In the genomic region with DNA sequence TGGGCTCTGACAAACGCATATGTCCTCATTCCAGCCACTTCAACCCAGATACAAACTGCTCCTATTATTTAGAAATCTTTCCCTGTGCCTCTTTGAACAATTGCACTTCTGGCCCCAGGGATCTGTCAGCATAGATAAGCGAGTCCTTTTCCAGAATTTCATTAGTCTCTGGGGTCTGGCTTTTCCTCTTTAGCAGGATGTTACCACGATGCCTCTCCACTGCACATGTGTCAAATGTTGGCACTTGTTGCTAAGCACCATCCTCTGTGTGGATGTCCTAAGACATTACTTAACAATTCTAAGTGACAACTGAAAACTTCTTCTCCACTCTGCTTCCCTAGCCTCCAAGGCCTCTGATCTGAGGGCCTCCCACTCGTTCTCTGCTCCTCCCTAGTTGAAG, we compare ENCODE assay signal across 23 mouse cellular contexts. TPM values are rescaled to one million over a fixed set of nuclear protein-coding genes. Genes with fewer than 3 reads are reported as not detected.
DNase-seq lines count a peak whose midpoint lies in the region; ATAC-seq and TF ChIP-seq lines count a peak whose summit lies in the region.
"Had no signal": no experiment of that assay in that cellular context is flagged by ENCODE, and none has a peak within 500 bp of the region (broad histone marks: within the 10 kb centered on the region; RNA-seq: fewer than 3 reads in every experiment).

No protein-coding gene starts in this region.

- H3K4me3 ChIP-seq in heart, adult 2 months, result no peak overlapping the region
- H3K4me3 ChIP-seq in kidney, embryonic 15.5 days (replicated peaks), result no peak overlapping the region
- H3K4me3 ChIP-seq in stomach, embryonic 16.5 days (replicated peaks; ENCODE audit: low read length), result no peak overlapping the region
- no peak overlapping the region for H3K4me3 ChIP-seq in stomach, postnatal 0 days (ENCODE audit: low read depth, low read length)
- H3K4me3 ChIP-seq in olfactory bulb, adult 2 months (ENCODE audit: insufficient read depth, low read depth, low read length), result no peak overlapping the region
- H3K4me3 ChIP-seq: erythroblast, embryonic 14.5 days; forebrain, embryonic 13.5 days; hindbrain, embryonic 12.5 days had no signal

- H3K27me3 ChIP-seq in heart, adult 2 months (ENCODE audit: control insufficient read depth, insufficient read depth, low read length), result no peaks in the 10 kb centered on the region
- H3K27me3 ChIP-seq in kidney, embryonic 15.5 days, result no peaks in the 10 kb centered on the region
- no peaks in the 10 kb centered on the region for H3K27me3 ChIP-seq in stomach, embryonic 16.5 days (ENCODE audit: control insufficient read depth, insufficient read depth, low read length)
- no peaks in the 10 kb centered on the region for H3K27me3 ChIP-seq in stomach, postnatal 0 days (ENCODE audit: control insufficient read depth, insufficient read depth, low read length)

- no peak for TF ChIP-seq CTCF in heart, adult 2 months (IDR thresholded peaks at IDR 0.05)
- TF ChIP-seq CTCF in stomach, postnatal 0 days (IDR thresholded peaks at IDR 0.05; ENCODE audit: low read depth), result no peak
- TF ChIP-seq CTCF in olfactory bulb, adult 2 months (IDR thresholded peaks at IDR 0.05; ENCODE audit: insufficient read depth, low read depth, low read length), result no peak

- H3K36me3 ChIP-seq in heart, adult 2 months (ENCODE audit: control insufficient read depth, insufficient read depth, low read length), result peaks cover 4% of the 10 kb centered on the region; the same call in 1 of the 2 replicates
- no peaks in the 10 kb centered on the region for H3K36me3 ChIP-seq in kidney, embryonic 15.5 days
- no peaks in the 10 kb centered on the region for H3K36me3 ChIP-seq in stomach, embryonic 16.5 days (ENCODE audit: control insufficient read depth, insufficient read depth, low read length)
- H3K36me3 ChIP-seq in stomach, postnatal 0 days (ENCODE audit: control insufficient read depth, insufficient read depth, low read length), result no peaks in the 10 kb centered on the region
- H3K36me3 ChIP-seq: hindbrain, embryonic 12.5 days had no signal

- H3K9ac ChIP-seq in heart, adult 2 months (ENCODE audit: low read depth, low read length), result no peak overlapping the region
- H3K9ac ChIP-seq in kidney, embryonic 15.5 days, result no peak overlapping the region
- H3K9ac ChIP-seq in stomach, embryonic 16.5 days (ENCODE audit: low read length), result no peak overlapping the region
- no peak overlapping the region for H3K9ac ChIP-seq in stomach, postnatal 0 days (ENCODE audit: low read length)
- H3K9ac ChIP-seq: forebrain, embryonic 13.5 days; hindbrain, embryonic 12.5 days had no signal

- H3K27ac ChIP-seq in heart, adult 2 months, result peak overlapping the region; percentile 49
- peak overlapping the region; percentile 59 for H3K27ac ChIP-seq in kidney, embryonic 15.5 days
- peak overlapping the region; percentile 31; the same call in 1 of the 2 replicates for H3K27ac ChIP-seq in stomach, embryonic 16.5 days (ENCODE audit: low read length)
- H3K27ac ChIP-seq in stomach, postnatal 0 days (replicated peaks), result no peak overlapping the region
- H3K27ac ChIP-seq in olfactory bulb, adult 2 months (ENCODE audit: insufficient read depth, low read depth, low read length), result 0 out of 2 replicates have a peak overlapping the region, but pooled peaks have one; percentile 31
- H3K27ac ChIP-seq: forebrain, embryonic 13.5 days; hindbrain, embryonic 12.5 days; macrophage had no signal

- intact Hi-C loops in heart, adult 2 months (cut with DNase I), result loop anchor here (5.0 kb wide), 1 partner anchor 149 kb away; no protein-coding TSS in a partner anchor
- intact Hi-C loops in heart, postnatal 10 days (cut with DNase I), result no loop called here

- H3K9me3 ChIP-seq in kidney, embryonic 15.5 days (replicated peaks), result no peaks in the 10 kb centered on the region
- no peaks in the 10 kb centered on the region for H3K9me3 ChIP-seq in stomach, embryonic 16.5 days (replicated peaks; ENCODE audit: control insufficient read depth, low read length)
- H3K9me3 ChIP-seq in stomach, postnatal 0 days (ENCODE audit: control insufficient read depth, low read length), result no peaks in the 10 kb centered on the region
- H3K9me3 ChIP-seq: forebrain, embryonic 13.5 days; hindbrain, embryonic 12.5 days had no signal

- H3K4me2 ChIP-seq in kidney, embryonic 15.5 days, result no peak overlapping the region
- H3K4me2 ChIP-seq in stomach, embryonic 16.5 days (ENCODE audit: low read depth, low read length), result no peak overlapping the region
- no peak overlapping the region for H3K4me2 ChIP-seq in stomach, postnatal 0 days (replicated peaks; ENCODE audit: low read depth)
- H3K4me2 ChIP-seq: forebrain, embryonic 13.5 days; hindbrain, embryonic 12.5 days; midbrain, embryonic 11.5 days had no signal

- DNase-seq in heart, adult 2 months, result no peak
- DNase-seq in heart, postnatal 10 days, result no peak
- no peak for DNase-seq in kidney, postnatal 10 days
- no peak for DNase-seq in stomach, postnatal 0 days (ENCODE audit: low spot score)
- DNase-seq in thymus, postnatal 0 days (ENCODE audit: low spot score), result no peak
- DNase-seq: adrenal gland, postnatal 36 days; cerebellum, adult 2 months; gastrocnemius, postnatal 14 days; kidney, adult 8-10 months; lung, adult 18-20 months; thymus, postnatal 36 days had no signal

- 29% methylated on average over 4 of the region's 4 CpGs for WGBS in heart, adult 2 months
- 42% methylated on average over 4 of the region's 4 CpGs for WGBS in kidney, embryonic 15.5 days
- 40% methylated on average over 4 of the region's 4 CpGs for whole genome bisulfite sequencing in stomach, embryonic 16.5 days
- 41% methylated on average over 4 of the region's 4 CpGs for WGBS in stomach, postnatal 0 days
- WGBS in olfactory bulb, adult 2 months, result 52% methylated on average over 4 of the region's 4 CpGs

- H3K4me1 ChIP-seq in heart, adult 2 months (ENCODE audit: control insufficient read depth, insufficient read depth, low read length), result peaks cover 14% of the 10 kb centered on the region
- H3K4me1 ChIP-seq in kidney, embryonic 15.5 days, result peaks cover 29% of the 10 kb centered on the region
- peaks cover 24% of the 10 kb centered on the region for H3K4me1 ChIP-seq in stomach, embryonic 16.5 days (ENCODE audit: control insufficient read depth, insufficient read depth, low read length)
- peaks cover 8% of the 10 kb centered on the region; the same call in 1 of the 2 replicates for H3K4me1 ChIP-seq in stomach, postnatal 0 days (replicated peaks; ENCODE audit: control insufficient read depth, insufficient read depth)
- H3K4me1 ChIP-seq in olfactory bulb, adult 2 months (ENCODE audit: control insufficient read depth, insufficient read depth, low read length), result peaks cover 18% of the 10 kb centered on the region

- no peaks in the 10 kb centered on the region for H3K79me2 ChIP-seq in heart, adult 2 months (replicated peaks; ENCODE audit: control insufficient read depth, insufficient read depth, low read length)

- no peak for ATAC-seq in kidney, embryonic 15.5 days (replicated peaks; ENCODE audit: low FRiP score)
- no peak for ATAC-seq in stomach, embryonic 16.5 days (ENCODE audit: insufficient read depth, low FRiP score)
- no peak for ATAC-seq in stomach, postnatal 0 days (ENCODE audit: low FRiP score, low TSS enrichment)
- ATAC-seq: forebrain, embryonic 13.5 days had no signal

- TF ChIP-seq EP300 in heart, adult 2 months (IDR thresholded peaks at IDR 0.05; ENCODE audit: insufficient read depth, low read depth, low read length), result no peak
- TF ChIP-seq EP300 in stomach, postnatal 0 days (optimal IDR thresholded peaks at IDR 0.05), result no peak

- no peak for TF ChIP-seq POLR2A in heart, adult 2 months (IDR thresholded peaks at IDR 0.05; ENCODE audit: insufficient read depth, low read depth, low read length)
- no peak for TF ChIP-seq POLR2A in olfactory bulb, adult 2 months (IDR thresholded peaks at IDR 0.05; ENCODE audit: insufficient read depth, low read depth, low read length)

RNA-seq across cellular contexts. Expression of gene Epha1, which starts 2.9 kb away (rescaled TPM):
- total RNA-seq in heart, adult 2 months (2021), result under 1 TPM; 0.14 to 0.16 TPM
- polyA plus RNA-seq in heart, adult 2 months (2012; rRNA removed), result 0.50 and 0.94 TPM in 2 replicates
- under 1 TPM; 0.60 to 0.72 TPM for total RNA-seq in heart, postnatal 10 days (2021)
- 7.5 and 8.5 TPM in 2 replicates for polyA plus RNA-seq in kidney, embryonic 15.5 days (2015; fragmentation: Nextera tagmentation; extraction: Ambion mirVana)
- 25.5 and 31.3 TPM in 2 replicates for polyA plus RNA-seq in stomach, embryonic 16.5 days (2015; fragmentation: Nextera tagmentation; extraction: Ambion mirVana)
- 19.9 and 20.1 TPM in 2 replicates for polyA plus RNA-seq in stomach, postnatal 0 days (2015; fragmentation: Nextera tagmentation; extraction: Ambion mirVana)
- polyA plus RNA-seq in olfactory bulb, adult 2 months (2012; ENCODE audit: insufficient read depth, insufficient read length, low replicate concordance, missing spikeins), result not detected in 2 replicates
- polyA plus RNA-seq in thymus, postnatal 0 days (2015; fragmentation: Nextera tagmentation; extraction: Ambion mirVana), result 4.0 and 4.3 TPM in 2 replicates
- polyA plus RNA-seq: macrophage had no signal

RNA-seq across cellular contexts. Expression of gene Tas2r143, which starts 24.0 kb away (rescaled TPM):
- total RNA-seq in heart, adult 2 months (2021), result not detected
- 0.20 and 0.29 TPM in 2 replicates for polyA plus RNA-seq in heart, adult 2 months (2012; rRNA removed)
- not detected for total RNA-seq in heart, postnatal 10 days (2021)
- not detected in 2 replicates for polyA plus RNA-seq in kidney, embryonic 15.5 days (2015; fragmentation: Nextera tagmentation; extraction: Ambion mirVana)
- not detected in 2 replicates for polyA plus RNA-seq in stomach, embryonic 16.5 days (2015; fragmentation: Nextera tagmentation; extraction: Ambion mirVana)
- not detected in 2 replicates for polyA plus RNA-seq in stomach, postnatal 0 days (2015; fragmentation: Nextera tagmentation; extraction: Ambion mirVana)
- not detected in 2 replicates for polyA plus RNA-seq in olfactory bulb, adult 2 months (2012; ENCODE audit: insufficient read depth, insufficient read length, low replicate concordance, missing spikeins)
- polyA plus RNA-seq in thymus, postnatal 0 days (2015; fragmentation: Nextera tagmentation; extraction: Ambion mirVana), result not detected in 2 replicates
- total RNA-seq: layer of hippocampus, adult 8-10 months; left cerebral cortex, postnatal 25 days had no signal
- polyA plus RNA-seq: embryonic facial prominence, embryonic 11.5 days; erythroblast, embryonic 14.5 days; forebrain, embryonic 13.5 days; hindbrain, embryonic 12.5 days; macrophage; midbrain, embryonic 11.5 days; neural tube, embryonic 11.5 days had no signal

RNA-seq across cellular contexts. Expression of gene Zyx, which starts 26.6 kb away (rescaled TPM):
- 10 to 100 TPM; 45.8 to 60.2 TPM for total RNA-seq in heart, adult 2 months (2021)
- polyA plus RNA-seq in heart, adult 2 months (2012; rRNA removed), result 77.7 and 110 TPM in 2 replicates
- 100 to 1,000 TPM; 104 to 121 TPM for total RNA-seq in heart, postnatal 10 days (2021)
- polyA plus RNA-seq in kidney, embryonic 15.5 days (2015; fragmentation: Nextera tagmentation; extraction: Ambion mirVana), result 102 and 127 TPM in 2 replicates
- polyA plus RNA-seq in stomach, embryonic 16.5 days (2015; fragmentation: Nextera tagmentation; extraction: Ambion mirVana), result 99.0 and 107 TPM in 2 replicates
- 60.5 and 68.0 TPM in 2 replicates for polyA plus RNA-seq in stomach, postnatal 0 days (2015; fragmentation: Nextera tagmentation; extraction: Ambion mirVana)
- not detected in 2 replicates for polyA plus RNA-seq in olfactory bulb, adult 2 months (2012; ENCODE audit: insufficient read depth, insufficient read length, low replicate concordance, missing spikeins)
- polyA plus RNA-seq in thymus, postnatal 0 days (2015; fragmentation: Nextera tagmentation; extraction: Ambion mirVana), result 60.7 and 64.4 TPM in 2 replicates

RNA-seq across cellular contexts. Expression of gene Tas2r135, which starts 29.2 kb away (rescaled TPM):
- under 1 TPM in 1 of 2 experiments, not detected in 1; 0.27 TPM for total RNA-seq in heart, adult 2 months (2021)
- not detected in 2 replicates for polyA plus RNA-seq in heart, adult 2 months (2012; rRNA removed)
- under 1 TPM; 0.25 to 0.31 TPM for total RNA-seq in heart, postnatal 10 days (2021)
- polyA plus RNA-seq in kidney, embryonic 15.5 days (2015; fragmentation: Nextera tagmentation; extraction: Ambion mirVana), result not detected in 2 replicates
- polyA plus RNA-seq in stomach, embryonic 16.5 days (2015; fragmentation: Nextera tagmentation; extraction: Ambion mirVana), result not detected in 2 replicates
- polyA plus RNA-seq in stomach, postnatal 0 days (2015; fragmentation: Nextera tagmentation; extraction: Ambion mirVana), result not detected in 2 replicates
- polyA plus RNA-seq in olfactory bulb, adult 2 months (2012; ENCODE audit: insufficient read depth, insufficient read length, low replicate concordance, missing spikeins), result not detected in 2 replicates
- polyA plus RNA-seq in thymus, postnatal 0 days (2015; fragmentation: Nextera tagmentation; extraction: Ambion mirVana), result not detected in 2 replicates
- total RNA-seq: gastrocnemius, postnatal 14 days; left cerebral cortex, postnatal 25 days had no signal
- polyA plus RNA-seq: embryonic facial prominence, embryonic 11.5 days; erythroblast, embryonic 14.5 days; forebrain, embryonic 13.5 days; hindbrain, embryonic 12.5 days; macrophage; midbrain, embryonic 11.5 days; neural tube, embryonic 11.5 days had no signal

RNA-seq across cellular contexts. Expression of gene Fam131b, which starts 51.6 kb away (rescaled TPM):
- under 1 TPM; 0.60 to 0.61 TPM for total RNA-seq in heart, adult 2 months (2021)
- polyA plus RNA-seq in heart, adult 2 months (2012; rRNA removed), result 0.82 and 0.88 TPM in 2 replicates
- total RNA-seq in heart, postnatal 10 days (2021), result 1 to 10 TPM; 1.2 to 1.6 TPM
- polyA plus RNA-seq in kidney, embryonic 15.5 days (2015; fragmentation: Nextera tagmentation; extraction: Ambion mirVana), result 0.24 and 0.26 TPM in 2 replicates
- polyA plus RNA-seq in stomach, embryonic 16.5 days (2015; fragmentation: Nextera tagmentation; extraction: Ambion mirVana), result 0.29 and 0.32 TPM in 2 replicates
- polyA plus RNA-seq in stomach, postnatal 0 days (2015; fragmentation: Nextera tagmentation; extraction: Ambion mirVana), result 0.10 and 0.12 TPM in 2 replicates
- polyA plus RNA-seq in olfactory bulb, adult 2 months (2012; ENCODE audit: insufficient read depth, insufficient read length, low replicate concordance, missing spikeins), result not detected in 2 replicates
- 0.07 TPM in 1 of 2 replicates, not detected in the other for polyA plus RNA-seq in thymus, postnatal 0 days (2015; fragmentation: Nextera tagmentation; extraction: Ambion mirVana)
- polyA plus RNA-seq: erythroblast, embryonic 14.5 days; macrophage had no signal

Comparison
In these comparisons a context has a peak if more than half of its experiments do, and no peak if none do; other contexts are left out.
1. RNA of gene Zyx, which starts 26.6 kb away (polyA plus RNA-seq): 102 to 127 TPM in kidney, embryonic 15.5 days, 77.7 to 110 TPM in heart, adult 2 months, 99.0 to 107 TPM in stomach, embryonic 16.5 days, 60.7 to 64.4 TPM in thymus, postnatal 0 days and 60.5 to 68.0 TPM in stomach, postnatal 0 days; not detected in olfactory bulb, adult 2 months; every median in the first group is over 10 times any median in the second.